Mouse (Mus musculus) hindbrain, embryonic 14.5 days (tissue): ENCODE results near the gene Bhlha15. TPM values are rescaled to one million over a fixed set of nuclear protein-coding genes. Genes with fewer than 3 reads are reported as not detected.

ENCODE experiments used
- ATAC-seq: fragments of 200-750 bp; cut with Nextera tagmentation; 2 replicates; pipeline ENCODE4 v1.8.0; 2017; ENCODE audit warnings: moderate number of reproducible peaks, mild to moderate bottlenecking, moderate TSS enrichment, moderate library complexity; ENCODE audit not compliant: low FRiP score
- DNase-seq: peaks from one replicate; pipeline ENCODE4 v3.0.0-alpha.2; 2015; ENCODE audit warnings: low spot score
- H3K27ac ChIP-seq: fragments of 300-500 bp; sonication (generic); 2 replicates; pipeline ENCODE4 v1.5.1; 2014; ENCODE audit warnings: mild to moderate bottlenecking, moderate library complexity
- H3K27me3 ChIP-seq: fragments of 300-500 bp; sonication (generic); 2 replicates; pipeline ENCODE4 v1.6.1; 2014; ENCODE audit warnings: mild to moderate bottlenecking, low read length, mixed read lengths; ENCODE audit not compliant: control insufficient read depth, insufficient read depth
- H3K36me3 ChIP-seq: fragments of 300-500 bp; sonication (generic); replicated peaks from 2 replicates; pipeline ENCODE4 v1.6.1; 2014; ENCODE audit not compliant: control insufficient read depth, insufficient read depth
- H3K4me1 ChIP-seq: fragments of 300-500 bp; sonication (generic); replicated peaks from 2 replicates; pipeline ENCODE4 v1.6.1; 2014; ENCODE audit warnings: antibody characterized with exemption, low read length, mixed read lengths; ENCODE audit not compliant: control insufficient read depth, insufficient read depth
- H3K4me2 ChIP-seq: fragments of 300-500 bp; sonication (generic); replicated peaks from 2 replicates; pipeline ENCODE4 v1.6.1; 2014; ENCODE audit warnings: mild to moderate bottlenecking, moderate library complexity
- H3K4me3 ChIP-seq: fragments of 300-500 bp; sonication (generic); replicated peaks from 2 replicates; pipeline ENCODE4 v1.5.1; 2014; ENCODE audit warnings: mild to moderate bottlenecking, low read length
- H3K9ac ChIP-seq: fragments of 300-500 bp; sonication (generic); 2 replicates; pipeline ENCODE4 v1.6.1; 2014
- H3K9me3 ChIP-seq: fragments of 300-500 bp; sonication (generic); 2 replicates; pipeline ENCODE4 v1.6.1; 2016; ENCODE audit warnings: low read length; ENCODE audit not compliant: control insufficient read depth
- WGBS: fragments of 180-500 bp; shearing (Covaris S2); extraction: QIAGEN DNeasy Blood & Tissue Kit; methylation state at CpG from one replicate; pipeline ENCODE4 v1.1.7; 2014; 5-methylcytosine and 5-hydroxymethylcytosine counted together
- polyA plus RNA-seq: library from polyadenylated mRNA; unstranded; fragments of >200 nt; fragmentation: Nextera tagmentation; extraction: Ambion mirVana; gene quantifications from 2 replicates; pipeline ENCODE4 v1.2.1, GENCODE M21; 2014

The Bhlha15 gene
- polyA plus RNA-seq, 1 experiment from 2014 or later = 0.11 TPM

- Histone ChIP-seq H3K4me1 (no peaks in the 10 kb centered on the region), H3K9ac (no peak overlapping the region), H3K4me2 (no peak overlapping the region), H3K4me3 (no peak overlapping the region), H3K27me3 (no peaks in the 10 kb centered on the region), H3K27ac (no peak overlapping the region), H3K36me3 (peaks cover 41% of the 10 kb centered on the region), H3K9me3 (no peaks in the 10 kb centered on the region)
- DNase-seq (no peak), ATAC-seq (no peak)
- 93% methylated on average over 21 of the region's 21 CpGs for WGBS
Measured at GRCm38 (mm10) chr5:144184350-144185045, 5.6 kb upstream of the Bhlha15 start.

- Histone ChIP-seq H3K9ac (no peak overlapping the region), H3K27me3 (no peaks in the 10 kb centered on the region), H3K9me3 (no peaks in the 10 kb centered on the region), H3K27ac (no peak overlapping the region), H3K4me2 (no peak overlapping the region), H3K4me1 (no peaks in the 10 kb centered on the region; the same call in 1 of the 2 replicates), H3K36me3 (peaks cover 35% of the 10 kb centered on the region), H3K4me3 (no peak overlapping the region)
- ATAC-seq (no peak), DNase-seq (no peak)
- WGBS = 88% methylated on average over 6 of the region's 6 CpGs
Measured at GRCm38 (mm10) chr5:144188422-144188821, 1.7 kb upstream of the Bhlha15 start.

GRCm38 (mm10) chr5:144189327-144189726, 759 bp upstream of the Bhlha15 start:
- Histone ChIP-seq H3K27ac (no peak overlapping the region), H3K4me2 (no peak overlapping the region), H3K27me3 (no peaks in the 10 kb centered on the region), H3K36me3 (peaks cover 32% of the 10 kb centered on the region), H3K4me3 (no peak overlapping the region), H3K9me3 (no peaks in the 10 kb centered on the region), H3K9ac (no peak overlapping the region), H3K4me1 (no peaks in the 10 kb centered on the region; the same call in 1 of the 2 replicates)
- DNase-seq (no peak), ATAC-seq (no peak)
- WGBS = 78% methylated on average over 7 of the region's 7 CpGs

- WGBS = 31% methylated on average over 23 of the region's 23 CpGs
- H3K4me3 ChIP-seq = no peak overlapping the region
- peaks cover 17% of the 10 kb centered on the region for H3K36me3 ChIP-seq
- H3K27ac ChIP-seq = no peak overlapping the region
- H3K27me3 ChIP-seq = no peaks in the 10 kb centered on the region
- no peaks in the 10 kb centered on the region for H3K9me3 ChIP-seq
- no peak overlapping the region for H3K4me2 ChIP-seq
- H3K4me1 ChIP-seq = no peaks in the 10 kb centered on the region; the same call in 1 of the 2 replicates
- ATAC-seq = no peak
- no peak overlapping the region for H3K9ac ChIP-seq
- DNase-seq = no peak
Measured at GRCm38 (mm10) chr5:144191026-144191425, 940 bp downstream of the Bhlha15 start.

- H3K27ac ChIP-seq = no peak overlapping the region
- H3K9me3 ChIP-seq = no peaks in the 10 kb centered on the region
- ATAC-seq (no peak), DNase-seq (no peak)
- WGBS = 84% methylated on average over 6 of the region's 6 CpGs
- H3K4me3 ChIP-seq = no peak overlapping the region
- no peaks in the 10 kb centered on the region; the same call in 1 of the 2 replicates for H3K4me1 ChIP-seq
- H3K27me3 ChIP-seq = no peaks in the 10 kb centered on the region
- H3K9ac ChIP-seq = no peak overlapping the region
- peaks cover 7% of the 10 kb centered on the region for H3K36me3 ChIP-seq
- H3K4me2 ChIP-seq = no peak overlapping the region
Measured at GRCm38 (mm10) chr5:144192673-144193072, 2.6 kb downstream of the Bhlha15 start.

GRCm38 (mm10) chr5:144194416-144194815, 4.3 kb downstream of the Bhlha15 start:
- DNase-seq (no peak), ATAC-seq (no peak)
- 76% methylated on average over 7 of the region's 7 CpGs for WGBS
- Histone ChIP-seq H3K36me3 (peaks cover 17% of the 10 kb centered on the region), H3K4me2 (no peak overlapping the region), H3K9ac (no peak overlapping the region), H3K27me3 (no peaks in the 10 kb centered on the region), H3K4me3 (no peak overlapping the region), H3K27ac (no peak overlapping the region), H3K9me3 (no peaks in the 10 kb centered on the region), H3K4me1 (no peaks in the 10 kb centered on the region; the same call in 1 of the 2 replicates)

GRCm38 (mm10) chr5:144195567-144195966, 5.5 kb downstream of the Bhlha15 start:
- Histone ChIP-seq H3K4me2 (no peak overlapping the region), H3K4me3 (no peak overlapping the region), H3K9ac (no peak overlapping the region), H3K36me3 (peaks cover 27% of the 10 kb centered on the region), H3K27ac (no peak overlapping the region), H3K9me3 (no peaks in the 10 kb centered on the region), H3K4me1 (no peaks in the 10 kb centered on the region), H3K27me3 (no peaks in the 10 kb centered on the region)
- ATAC-seq (no peak), DNase-seq (no peak)
- WGBS = 88% methylated on average over 8 of the region's 8 CpGs

- Histone ChIP-seq H3K9ac (no peak overlapping the region), H3K4me1 (no peaks in the 10 kb centered on the region), H3K27me3 (no peaks in the 10 kb centered on the region), H3K9me3 (peaks cover 7% of the 10 kb centered on the region; the same call in 1 of the 2 replicates), H3K4me3 (no peak overlapping the region), H3K4me2 (no peak overlapping the region), H3K27ac (no peak overlapping the region), H3K36me3 (peaks cover 68% of the 10 kb centered on the region)
- ATAC-seq (no peak), DNase-seq (peak; percentile 29)
- 76% methylated on average over 11 of the region's 11 CpGs for WGBS
Measured at GRCm38 (mm10) chr5:144200616-144201015, 10.5 kb downstream of the Bhlha15 start.

GRCm38 (mm10) chr5:144202430-144202829, 12.3 kb downstream of the Bhlha15 start:
- Histone ChIP-seq H3K36me3 (peaks cover 82% of the 10 kb centered on the region), H3K27me3 (no peaks in the 10 kb centered on the region), H3K9ac (no peak overlapping the region), H3K9me3 (peaks cover 7% of the 10 kb centered on the region; the same call in 1 of the 2 replicates), H3K4me2 (no peak overlapping the region), H3K27ac (no peak overlapping the region), H3K4me1 (no peaks in the 10 kb centered on the region), H3K4me3 (no peak overlapping the region)
- ATAC-seq (no peak), DNase-seq (no peak)
- 96% methylated on average over 6 of the region's 6 CpGs for WGBS
